Mouse (Mus musculus) kidney, adult 9 months (tissue): ENCODE results near the gene Fbrsl1.

Source experiments
- DNase-seq: peaks from one replicate; pipeline ENCODE4 v3.0.0; 2022

Gene Fbrsl1

GRCm38 (mm10) chr5:110448436-110449134, at the start of gene Fbrsl1:
TSS of gene Fbrsl1 (minus strand) at chr5:110448503.
- DNase-seq = peak; percentile 99

- no peak for DNase-seq
These were observed 49.8 kb upstream of the Fbrsl1 start for GRCm38 (mm10) chr5:110498071-110498470.

GRCm38 (mm10) chr5:110497556-110497955, 49.3 kb upstream of the Fbrsl1 start:
- DNase-seq = no peak

- DNase-seq = peak; percentile 39
These were observed 46.7 kb upstream of the Fbrsl1 start for GRCm38 (mm10) chr5:110495051-110495450.

- peak; percentile 16 for DNase-seq
These were observed 46.1 kb upstream of the Fbrsl1 start for GRCm38 (mm10) chr5:110494396-110494795.

GRCm38 (mm10) chr5:110493785-110494184, 45.5 kb upstream of the Fbrsl1 start:
- peak; percentile 78 for DNase-seq

- no peak for DNase-seq
These were observed 41.3 kb upstream of the Fbrsl1 start for GRCm38 (mm10) chr5:110489639-110490038.

GRCm38 (mm10) chr5:110487943-110488342, 39.6 kb upstream of the Fbrsl1 start:
- DNase-seq = no peak

GRCm38 (mm10) chr5:110486674-110487334, 38.5 kb upstream of the Fbrsl1 start:
- no peak for DNase-seq

GRCm38 (mm10) chr5:110484711-110485110, 36.4 kb upstream of the Fbrsl1 start:
- no peak for DNase-seq

GRCm38 (mm10) chr5:110479228-110479627, 30.9 kb upstream of the Fbrsl1 start:
- no peak for DNase-seq

GRCm38 (mm10) chr5:110474156-110474555, 25.9 kb upstream of the Fbrsl1 start:
- no peak for DNase-seq

GRCm38 (mm10) chr5:110472834-110473233, 24.5 kb upstream of the Fbrsl1 start:
- DNase-seq = no peak

GRCm38 (mm10) chr5:110471981-110472476, 23.7 kb upstream of the Fbrsl1 start:
- DNase-seq = peak; percentile 81

GRCm38 (mm10) chr5:110471285-110471684, 23.0 kb upstream of the Fbrsl1 start:
- no peak for DNase-seq

- DNase-seq = no peak
These were observed 21.1 kb upstream of the Fbrsl1 start for GRCm38 (mm10) chr5:110469227-110469925.

- DNase-seq = peak; percentile 76
These were observed 20.0 kb upstream of the Fbrsl1 start for GRCm38 (mm10) chr5:110468296-110468695.

- no peak for DNase-seq
These were observed 19.4 kb upstream of the Fbrsl1 start for GRCm38 (mm10) chr5:110467725-110468124.

- no peak for DNase-seq
These were observed 18.5 kb upstream of the Fbrsl1 start for GRCm38 (mm10) chr5:110466531-110467424.

- DNase-seq = no peak
These were observed 14.3 kb upstream of the Fbrsl1 start for GRCm38 (mm10) chr5:110462646-110463045.

GRCm38 (mm10) chr5:110458936-110459335, 10.6 kb upstream of the Fbrsl1 start:
- no peak for DNase-seq

GRCm38 (mm10) chr5:110455272-110455671, 7.0 kb upstream of the Fbrsl1 start:
- DNase-seq = no peak

GRCm38 (mm10) chr5:110449294-110449693, 991 bp upstream of the Fbrsl1 start:
- DNase-seq = no peak
